Mouse (Mus musculus): ENCODE data around the gene Slc39a3.

- peak; percentile 53 for TF ChIP-seq POLR2A (IDR thresholded peaks at IDR 0.05; ENCODE audit: low read depth, low read length)
- no peak for TF ChIP-seq CTCF (IDR thresholded peaks at IDR 0.05; ENCODE audit: borderline replicate concordance, insufficient read depth, low read length)
Observed at GRCm38 (mm10) chr10:81059603-81060543, 22.6 kb upstream of the Slc39a3 start, which contains the start of gene Sgta.
